ENCODE assay signal across 8 mouse cellular contexts in the genomic region with DNA sequence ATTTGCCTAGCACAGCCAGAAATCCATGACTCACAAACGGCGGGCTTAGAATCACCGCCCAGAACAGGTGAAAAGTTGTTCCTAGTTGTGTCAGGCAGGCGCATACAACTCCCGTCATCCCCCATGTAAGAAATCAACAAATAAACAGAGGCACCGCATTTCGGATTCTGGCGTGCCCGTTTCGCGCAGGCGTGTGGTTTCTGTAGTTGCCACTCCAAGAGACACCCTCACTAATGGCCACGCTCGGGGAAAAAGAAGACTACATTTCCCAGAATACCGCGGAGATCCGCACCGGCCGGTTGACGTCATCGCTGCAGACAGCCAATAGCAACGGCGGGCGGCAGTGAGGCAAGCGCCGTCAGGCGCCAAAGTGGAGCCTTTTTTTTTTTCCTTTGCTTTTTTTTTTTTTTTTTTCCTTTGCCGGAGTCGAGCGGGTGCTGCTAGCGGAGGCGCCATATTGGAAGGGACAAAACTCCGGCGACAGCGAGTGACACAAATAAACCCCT. TPM values are rescaled to one million over a fixed set of nuclear protein-coding genes. Genes with fewer than 3 reads are reported as not detected.
DNase-seq lines count a peak whose midpoint lies in the region; ATAC-seq lines count a peak whose summit lies in the region.

A gene (plus strand): TSS at position 346 of the 506 bp plus-strand sequence.

- peak within 1 kb of the TSS; percentile 87 for H3K9ac ChIP-seq in hindbrain, embryonic 11.5 days (ENCODE audit: low read depth, low read length)

- H3K4me1 ChIP-seq in hindbrain, embryonic 11.5 days (replicated peaks; ENCODE audit: control insufficient read depth, insufficient read depth, low read length), result no peaks in the 10 kb centered on the region

- peak within 1 kb of the TSS; percentile 59 for H3K4me3 ChIP-seq in hindbrain, embryonic 11.5 days (ENCODE audit: low read depth, low read length)

- H3K27me3 ChIP-seq in hindbrain, embryonic 11.5 days (ENCODE audit: control insufficient read depth, insufficient read depth, low read length), result no peaks in the 10 kb centered on the region

- H3K9me3 ChIP-seq in hindbrain, embryonic 11.5 days (ENCODE audit: control insufficient read depth, low read length), result no peaks in the 10 kb centered on the region

- WGBS in hindbrain, embryonic 11.5 days, result under 1% methylated on average over 35 of the region's 35 CpGs

- peak within 1 kb of the TSS; percentile 63 for H3K4me2 ChIP-seq in hindbrain, embryonic 11.5 days (replicated peaks; ENCODE audit: low read depth, low read length)

- DNase-seq in Muller cell, postnatal 12 days (ENCODE audit: inconsistent ontology term), result peak; percentile 97
- peak; percentile 100 for DNase-seq in cerebellum, adult 9-11 months
- DNase-seq in frontal cortex, adult 2 months (ENCODE audit: extremely low spot score in 1 of 2, low spot score in 1 of 2), result peak; percentile 100
- peak; percentile 96 for DNase-seq in hindbrain, embryonic 11.5 days (ENCODE audit: low spot score)
- DNase-seq in layer of hippocampus, postnatal 10 days (ENCODE audit: low spot score in 2 of 2), result peak; percentile 96 to 97
- peak; percentile 99 for DNase-seq in lung, postnatal 10 days
- peak; percentile 96 for DNase-seq in ovary, postnatal 36 days (ENCODE audit: low spot score)
- peak; percentile 96 for DNase-seq in thymus, postnatal 25 days

- ATAC-seq in hindbrain, embryonic 11.5 days (ENCODE audit: low FRiP score), result peak; percentile 98

- H3K27ac ChIP-seq in hindbrain, embryonic 11.5 days (ENCODE audit: low read depth, low read length), result peak within 1 kb of the TSS; percentile 97

- H3K36me3 ChIP-seq in hindbrain, embryonic 11.5 days (ENCODE audit: control insufficient read depth, insufficient read depth, low read length), result 0 out of 2 replicates have a peak, but pooled peaks cover 3% of the 10 kb centered on the region

RNA-seq across cellular contexts. Expression of the gene that starts here (rescaled TPM):
- 15.1 and 20.0 TPM in 2 replicates for polyA plus RNA-seq in frontal cortex, adult 2 months (2012; rRNA removed)
- polyA plus RNA-seq in hindbrain, embryonic 11.5 days (2014; fragmentation: Nextera tagmentation; extraction: Ambion mirVana), result 46.1 and 52.0 TPM in 2 replicates
- total RNA-seq in layer of hippocampus, postnatal 10 days (2021), result 10 to 100 TPM; 18.0 to 25.3 TPM

Comparison
In these comparisons a context has a peak if more than half of its experiments do, and no peak if none do; other contexts are left out.
1. Peak in every context shown above with its lines: DNase-seq, ATAC-seq, H3K4me3 ChIP-seq and H3K27ac ChIP-seq.